20 mouse cellular contexts compared by ENCODE assay signal in genomic region chr2:133338150-133338549, GRCm38 (mm10).
"Had no signal": no experiment of that assay in that cellular context is flagged by ENCODE, and none has a peak within 500 bp of the region (broad histone marks: within the 10 kb centered on the region; RNA-seq: fewer than 3 reads in every experiment).

No protein-coding gene starts in this region.

- H3K9ac ChIP-seq: heart, embryonic 12.5 days; hindbrain, embryonic 12.5 days; hindbrain, embryonic 15.5 days; kidney, embryonic 15.5 days; limb, embryonic 13.5 days; limb, embryonic 15.5 days; liver, embryonic 14.5 days had no signal

- H3K4me2 ChIP-seq: heart, embryonic 12.5 days; hindbrain, embryonic 12.5 days; hindbrain, embryonic 15.5 days; kidney, embryonic 15.5 days; limb, embryonic 13.5 days; limb, embryonic 15.5 days had no signal

- H3K4me1 ChIP-seq: hindbrain, embryonic 10.5 days; hindbrain, embryonic 12.5 days; hindbrain, embryonic 15.5 days; limb, embryonic 15.5 days had no signal

- H3K27ac ChIP-seq: heart, embryonic 10.5 days; hindbrain, embryonic 10.5 days; hindbrain, embryonic 12.5 days; hindbrain, embryonic 15.5 days; hindbrain, postnatal 0 days; kidney, embryonic 15.5 days; kidney, postnatal 0 days; limb, embryonic 13.5 days; limb, embryonic 15.5 days; liver, embryonic 14.5 days had no signal

- H3K36me3 ChIP-seq: heart, embryonic 10.5 days; heart, embryonic 12.5 days; hindbrain, embryonic 10.5 days; hindbrain, embryonic 12.5 days; hindbrain, embryonic 15.5 days; kidney, embryonic 15.5 days; limb, embryonic 13.5 days; limb, embryonic 15.5 days had no signal

- ATAC-seq: hindbrain, postnatal 0 days; intestine, embryonic 16.5 days had no signal

- H3K27me3 ChIP-seq: heart, embryonic 12.5 days; hindbrain, embryonic 12.5 days; hindbrain, embryonic 15.5 days; kidney, embryonic 15.5 days; limb, embryonic 15.5 days had no signal

- H3K4me3 ChIP-seq: heart, embryonic 10.5 days; heart, embryonic 12.5 days; hindbrain, embryonic 10.5 days; hindbrain, embryonic 12.5 days; hindbrain, embryonic 15.5 days; kidney, embryonic 15.5 days; limb, embryonic 13.5 days; limb, embryonic 15.5 days had no signal

- H3K9me3 ChIP-seq: heart, embryonic 10.5 days; heart, embryonic 12.5 days; hindbrain, embryonic 10.5 days; hindbrain, embryonic 12.5 days; hindbrain, embryonic 15.5 days; kidney, embryonic 15.5 days; limb, embryonic 13.5 days; limb, embryonic 15.5 days had no signal

- DNase-seq: heart, adult 18-20 months; heart, postnatal 4 days; kidney, adult 11 months; kidney, adult 2 months; kidney, adult 9 months; kidney, postnatal 14 days; kidney, postnatal 36 days; left cerebral cortex, postnatal 4 days had no signal
